Mouse (Mus musculus): Measurements from ENCODE around the gene Krt12.

DNA sequence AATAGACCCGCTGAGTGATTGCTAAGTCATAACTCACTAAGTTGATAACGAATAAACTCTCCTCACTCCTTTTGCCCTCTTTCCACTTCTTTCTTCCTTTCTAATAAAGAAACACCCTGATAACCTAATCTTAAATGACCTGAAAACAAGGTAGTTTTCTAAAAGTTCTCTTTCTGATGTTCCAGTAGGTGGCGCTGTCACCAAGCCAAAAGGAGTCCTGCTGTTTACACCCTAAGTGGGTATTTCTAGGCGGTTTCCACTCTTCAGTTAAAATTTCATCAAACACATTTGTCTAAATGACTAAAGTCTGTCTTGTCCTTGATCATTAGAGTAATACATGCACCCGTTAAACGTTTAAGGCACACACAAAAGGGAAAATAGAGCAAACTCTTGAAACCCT lies 8.8 kb downstream of the Krt12 start:
- TF ChIP-seq GATA1 (IDR thresholded peaks at IDR 0.05; ENCODE audit: borderline replicate concordance, low read length) = no peak
- TF ChIP-seq FLI1 (IDR thresholded peaks at IDR 0.05; ENCODE audit: low read length) = no peak
